Mouse (Mus musculus) small intestine, adult 2 months (tissue): ENCODE measurements around the gene Mgat4e.

Experiments
- CTCF ChIP-seq: fragments of 200-500 bp; IDR thresholded peaks from 2 replicates; pipeline ENCODE4 v1.5.1; 2012; ENCODE audit warnings: low read depth, mild to moderate bottlenecking, control low read depth, inconsistent platforms, low read length, moderate library complexity, mixed read lengths; ENCODE audit not compliant: insufficient replicate concordance, insufficient read length; ENCODE audit errors: extremely low read depth
- POLR2A ChIP-seq: fragments of 200-500 bp; IDR thresholded peaks from 2 replicates; pipeline ENCODE4 v1.6.1; 2012; ENCODE audit warnings: low read depth, mild to moderate bottlenecking, control low read depth, inconsistent platforms, low read length, moderate library complexity

DNA sequence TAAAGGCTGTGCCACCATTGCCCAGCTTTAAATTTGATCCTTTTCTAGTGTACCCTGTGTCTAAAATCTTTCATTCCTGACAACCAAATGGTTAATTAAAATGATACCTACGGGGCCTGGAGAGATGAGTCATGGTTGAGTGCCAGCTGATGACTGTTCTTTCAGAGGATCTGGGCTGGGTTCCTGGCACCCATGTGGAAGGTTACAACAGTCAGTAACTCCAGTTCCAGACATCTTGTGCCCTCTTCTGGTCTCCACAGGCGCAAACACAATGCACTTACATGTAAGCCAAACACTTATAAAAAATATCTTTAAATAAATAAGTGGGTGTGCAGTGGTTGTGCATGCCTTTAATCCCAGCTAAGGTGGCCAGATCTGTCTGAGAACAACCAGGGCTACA lies 56.0 kb downstream of the Mgat4e start:
- no peak for TF ChIP-seq POLR2A
- no peak for TF ChIP-seq CTCF
